Mouse (Mus musculus) Patski (cell line): ENCODE results near the gene Sos2. TPM values are rescaled to one million over a fixed set of nuclear protein-coding genes. Genes with fewer than 3 reads are reported as not detected.

ENCODE experiments used
- ATAC-seq: fragments of 100-300 bp; one replicate; pipeline ENCODE4 v1.8.0; 2021
- CTCF ChIA-PET: fragments of 350-600 bp; sonication (Branson Sonifier 250); formaldehyde crosslinking; loops from one replicate; lab custom pipeline; 2022; ENCODE audit warnings: inconsistent platforms; lab: Charles Lee
- POLR2A ChIA-PET: fragments of 350-600 bp; sonication (Branson Sonifier 250); formaldehyde crosslinking; loops from one replicate; lab custom pipeline; 2022; ENCODE audit warnings: antibody characterized with exemption, inconsistent platforms; lab: Charles Lee
- DNase-seq: peaks from one replicate; pipeline ENCODE4 v3.0.0-alpha.2; 2011; ENCODE audit warnings: low read depth, low spot score
- H3K27me3 ChIP-seq: fragments of 371-371 bp; one replicate; pipeline ENCODE4 v1.5.1; 2021
- CTCF ChIP-seq: fragments of 100-300 bp; IDR thresholded peaks from one replicate; pipeline ENCODE4 v1.5.1; 2021
- in situ Hi-C: fragments of 300-500 bp; cut with MboI; formaldehyde crosslinking; loops from 3 replicates; pipeline ENCODE4 v1.11.1; 2018; ENCODE audit warnings: low pct_unique_long_range_greater_than_20kb, mixed read lengths
- polyA plus RNA-seq: library from polyadenylated mRNA; unstranded; gene quantifications from one replicate; pipeline ENCODE4 v1.2.3, GENCODE M21; 2021

Gene Sos2
- polyA plus RNA-seq, 1 experiment from 2014 or later, result 30.6 TPM

- in situ Hi-C loops, result no loop called here
- ChIA-PET POLR2A (no interaction called here), CTCF (no interaction called here)
- ATAC-seq, result no peak
- no peak for TF ChIP-seq CTCF
- H3K27me3 ChIP-seq, result no peaks in the 10 kb centered on the region
- no peak for DNase-seq
Observed at GRCm38 (mm10) chr12:69604367-69604766, 77.3 kb downstream of the Sos2 start.

- POLR2A ChIA-PET, result no interaction called here
- TF ChIP-seq CTCF, result no peak
- no peak for DNase-seq
- CTCF ChIA-PET, result no interaction called here
- in situ Hi-C loops, result loop anchor here (10.0 to 25.0 kb wide), 2 partner anchors 97 to 385 kb away; partner anchors contain the start of gene Gm49384
- H3K27me3 ChIP-seq, result no peaks in the 10 kb centered on the region
- ATAC-seq, result no peak
Observed at GRCm38 (mm10) chr12:69597446-69597845, 84.2 kb downstream of the Sos2 start.

DNA sequence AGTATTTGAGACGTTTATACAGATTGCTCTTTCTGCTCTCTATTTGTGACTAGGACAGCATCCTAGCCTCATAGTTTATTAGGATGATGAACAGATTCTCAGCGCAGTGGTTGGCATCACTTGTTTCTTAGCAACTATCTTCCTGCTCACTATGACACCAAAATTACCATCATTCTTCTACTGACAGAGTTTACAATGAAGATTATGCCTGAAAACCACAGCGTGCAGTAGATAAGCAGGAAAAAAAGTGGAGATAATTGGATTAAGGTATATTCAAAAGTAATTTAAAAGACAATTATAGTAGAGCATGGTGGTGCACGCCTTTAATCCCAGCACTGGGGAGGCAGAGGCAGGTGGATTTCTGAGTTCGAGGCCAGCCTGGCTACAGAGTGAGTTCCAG is 88.5 kb downstream of the Sos2 start:
- CTCF ChIA-PET, result interaction anchor here (1.0 to 1.4 kb wide), 2 partner anchors 10 to 104 kb away, joined by 3 to 4 read pairs; partner anchors contain the start of gene Vcpkmt
- POLR2A ChIA-PET, result no interaction called here
- in situ Hi-C loops, result loop anchor here (10.0 to 25.0 kb wide), 2 partner anchors 102 to 381 kb away; partner anchors contain the start of gene Gm49384
- no peaks in the 10 kb centered on the region for H3K27me3 ChIP-seq
- ATAC-seq, result no peak
- no peak for TF ChIP-seq CTCF
- DNase-seq, result no peak

- ChIA-PET CTCF (interaction anchor here (1.1 to 1.3 kb wide), 2 partner anchors 10 to 12 kb away, joined by 3 to 6 read pairs; no protein-coding TSS in a partner anchor), POLR2A (interaction anchor here (1.2 to 1.4 kb wide), 3 partner anchors 11 to 273 kb away, joined by 3 to 6 read pairs (median 3); no protein-coding TSS in a partner anchor)
- in situ Hi-C loops, result loop anchor here (5.0 to 25.0 kb wide), 2 partner anchors 226 to 371 kb away; partner anchors contain the start of genes Gm49384 and Nemf
- TF ChIP-seq CTCF, result no peak
- no peaks in the 10 kb centered on the region for H3K27me3 ChIP-seq
- DNase-seq (no peak), ATAC-seq (no peak)
Observed at GRCm38 (mm10) chr12:69583270-69583629, 98.4 kb downstream of the Sos2 start.

- no peaks in the 10 kb centered on the region for H3K27me3 ChIP-seq
- ChIA-PET CTCF (interaction anchor here (1.1 to 1.3 kb wide), 2 partner anchors 11 to 12 kb away, joined by 3 to 6 read pairs; no protein-coding TSS in a partner anchor), POLR2A (interaction anchor here (1.0 to 1.4 kb wide), 5 partner anchors 12 to 272 kb away, joined by 3 to 6 read pairs (median 3); no protein-coding TSS in a partner anchor)
- no peak for TF ChIP-seq CTCF
- in situ Hi-C loops, result loop anchor here (5.0 to 25.0 kb wide), 2 partner anchors 225 to 370 kb away; partner anchors contain the start of genes Gm49384 and Nemf
- ATAC-seq, result peak; percentile 95
- DNase-seq, result peak; percentile 44
Observed at GRCm38 (mm10) chr12:69582613-69583269, 98.9 kb downstream of the Sos2 start, which contains the start of gene Vcpkmt. Gene Vcpkmt (minus strand): TSS chr12:69583028.

DNA sequence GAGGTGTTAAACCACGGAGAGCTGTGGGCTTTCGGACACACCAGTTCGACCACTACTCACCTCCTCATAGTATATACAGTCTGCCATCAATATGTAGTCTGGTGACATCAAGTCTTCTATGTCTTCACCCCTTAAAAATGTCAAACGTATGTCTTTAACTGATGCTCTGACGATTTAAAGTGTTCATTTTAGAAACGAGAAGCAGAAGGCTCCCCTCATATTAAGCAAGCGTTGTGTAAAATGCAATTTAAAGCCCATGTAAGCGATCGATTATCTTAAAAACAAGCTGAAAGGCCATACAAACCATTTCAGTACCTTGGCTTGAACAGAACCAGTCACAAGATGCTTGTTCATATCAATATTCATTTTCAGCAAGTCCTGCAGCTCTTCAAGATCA is 99.4 kb downstream of the Sos2 start:
- in situ Hi-C loops, result loop anchor here (5.0 to 25.0 kb wide), 2 partner anchors 225 to 370 kb away; partner anchors contain the start of genes Gm49384 and Nemf
- ATAC-seq, result no peak
- H3K27me3 ChIP-seq, result no peaks in the 10 kb centered on the region
- POLR2A ChIA-PET, result interaction anchor here (1.0 to 1.3 kb wide), 3 partner anchors 96 to 220 kb away, joined by 3 read pairs; no protein-coding TSS in a partner anchor
- CTCF ChIA-PET, result interaction anchor here (1.3 kb wide), 1 partner anchor 13 kb away, joined by 6 read pairs; no protein-coding TSS in a partner anchor
- TF ChIP-seq CTCF, result no peak
- DNase-seq, result no peak

DNA sequence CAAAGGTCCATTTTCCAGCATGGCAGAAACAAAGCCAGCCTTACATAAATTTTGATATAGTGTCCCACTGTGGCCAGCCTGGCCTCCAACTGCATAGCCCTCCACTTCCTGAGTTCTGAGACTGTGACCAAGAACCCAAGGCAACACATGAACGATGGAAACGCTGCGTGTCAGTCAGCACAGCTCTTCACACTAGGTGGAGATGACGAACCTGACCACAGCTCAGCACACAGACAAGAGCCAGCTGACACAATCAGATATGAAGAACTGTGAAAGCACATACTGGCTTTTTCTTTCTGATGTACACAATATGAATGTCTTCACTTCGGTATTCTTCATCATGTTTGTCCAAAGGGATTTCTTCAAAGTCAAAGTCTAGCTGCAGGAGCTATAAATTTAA is 102.0 kb downstream of the Sos2 start:
- ChIA-PET CTCF (interaction anchor here (1.1 to 1.4 kb wide), 2 partner anchors 192 to 215 kb away, joined by 3 read pairs; no protein-coding TSS in a partner anchor), POLR2A (no interaction called here)
- no peaks in the 10 kb centered on the region for H3K27me3 ChIP-seq
- in situ Hi-C loops, result loop anchor here (5.0 to 25.0 kb wide), 2 partner anchors 222 to 367 kb away; partner anchors contain the start of genes Gm49384 and Nemf
- ATAC-seq, result no peak
- DNase-seq, result no peak
- TF ChIP-seq CTCF, result no peak

- ATAC-seq (no peak), DNase-seq (no peak)
- CTCF ChIA-PET, result interaction anchor here (1.3 to 3.1 kb wide), 3 partner anchors 17 to 214 kb away, joined by 3 to 10 read pairs (median 9); no protein-coding TSS in a partner anchor
- no peaks in the 10 kb centered on the region for H3K27me3 ChIP-seq
- in situ Hi-C loops, result loop anchor here (25.0 kb wide), 1 partner anchor 364 kb away; the partner anchor contains the start of gene Gm49384
- POLR2A ChIA-PET, result no interaction called here
- no peak for TF ChIP-seq CTCF
Observed at GRCm38 (mm10) chr12:69576120-69576627, 105.5 kb downstream of the Sos2 start.

DNA sequence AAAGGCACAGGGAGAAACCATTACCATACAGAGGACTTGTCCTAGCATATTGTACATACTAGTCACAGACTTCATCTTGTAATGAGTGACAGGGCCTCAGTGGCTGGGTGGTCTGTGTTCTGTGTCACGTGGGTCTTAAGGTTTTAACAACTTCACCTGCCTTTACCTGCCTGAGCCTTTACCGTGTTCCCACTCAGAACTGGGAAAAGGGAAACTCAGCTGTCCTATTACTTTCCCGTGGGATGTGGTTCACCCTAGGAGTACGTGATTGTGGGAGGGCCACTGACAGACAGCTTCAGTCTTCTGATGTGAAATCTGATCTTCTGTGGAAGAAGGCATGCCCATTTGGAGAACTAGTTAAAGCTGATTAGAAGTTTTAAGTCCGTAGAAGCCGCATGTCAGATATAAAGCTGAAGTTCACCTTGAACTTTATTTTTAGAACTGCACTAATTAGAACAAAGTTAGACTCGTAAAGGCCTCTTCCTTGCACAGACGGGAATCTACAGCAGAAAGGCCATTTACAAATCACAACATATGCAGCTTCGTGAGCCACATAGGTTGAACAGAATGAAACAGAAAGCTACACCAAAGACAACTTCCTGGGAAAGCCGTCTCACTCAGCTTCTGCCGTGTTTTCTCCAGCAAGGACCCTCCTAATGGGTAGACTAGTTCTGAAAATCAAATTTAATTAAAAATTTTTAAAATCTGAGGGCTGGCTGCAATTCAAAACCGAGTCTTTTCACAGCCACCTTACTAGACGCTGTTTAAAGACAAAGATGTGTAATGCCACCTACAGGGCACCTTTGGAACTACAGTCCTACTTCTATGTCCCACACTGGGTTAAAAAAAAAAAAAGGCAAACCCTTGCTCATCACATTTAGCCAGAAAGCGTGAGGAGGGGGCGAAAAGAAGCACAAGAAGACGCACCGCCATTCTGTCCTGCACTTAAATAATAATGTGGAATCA is 107.5 kb downstream of the Sos2 start:
- DNase-seq (peak; percentile 39), ATAC-seq (no peak)
- CTCF ChIA-PET, result interaction anchor here (0.9 to 2.5 kb wide), 10 partner anchors 15 to 226 kb away, joined by 3 to 10 read pairs (median 4); no protein-coding TSS in a partner anchor
- in situ Hi-C loops, result no loop called here
- peak; percentile 72 for TF ChIP-seq CTCF
- POLR2A ChIA-PET, result interaction anchor here (0.7 kb wide), 1 partner anchor 122 kb away, joined by 3 read pairs; no protein-coding TSS in a partner anchor
- H3K27me3 ChIP-seq, result no peaks in the 10 kb centered on the region
